9 mouse cellular contexts compared by ENCODE assay signal in the genomic region with DNA sequence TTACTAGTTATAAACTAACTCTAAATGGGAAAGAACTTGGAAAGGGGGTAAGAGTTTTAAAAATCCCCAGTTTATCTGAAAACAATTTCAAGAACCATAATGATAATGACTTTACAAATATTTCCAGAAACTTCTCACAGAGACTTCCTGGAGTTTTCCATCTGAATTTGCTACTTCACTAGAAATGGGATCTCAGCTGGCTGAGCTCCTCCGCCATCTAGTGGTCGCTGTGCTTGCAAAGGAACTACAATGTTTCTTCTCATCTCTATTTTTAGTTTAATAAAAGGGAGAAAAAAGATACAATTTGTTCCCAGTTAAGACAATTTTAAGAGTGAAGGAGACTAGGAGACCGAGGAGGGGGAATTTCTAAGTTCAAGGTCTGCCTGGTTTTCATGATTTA. TPM values are rescaled to one million over a fixed set of nuclear protein-coding genes. Genes with fewer than 3 reads are reported as not detected.
A peak's percentile ranks its signal among the peaks of the same experiment; 100 is the strongest.
DNase-seq lines count a peak whose midpoint lies in the region; ATAC-seq and TF ChIP-seq lines count a peak whose summit lies in the region.
"Had no signal": no experiment of that assay in that cellular context is flagged by ENCODE, and none has a peak within 500 bp of the region (broad histone marks: within the 10 kb centered on the region; RNA-seq: fewer than 3 reads in every experiment).

No protein-coding gene starts in this region.

- no peak for TF ChIP-seq EP300 in liver, embryonic 14.5 days (IDR thresholded peaks at IDR 0.05; ENCODE audit: low read depth)

- H3K27ac ChIP-seq in liver, embryonic 14.5 days = no peak overlapping the region
- H3K27ac ChIP-seq: lung, embryonic 15.5 days had no signal

- DNase-seq in CD4-positive, CD25-positive, alpha-beta regulatory T cell, adult 2 months (ENCODE audit: low read depth, low spot score) = peak; percentile 71
- peak; percentile 58 to 70 for DNase-seq in left cerebral cortex, adult 18-20 months (ENCODE audit: low spot score in 2 of 2)
- DNase-seq in left cerebral cortex, adult 11 months (ENCODE audit: low spot score) = no peak
- DNase-seq in adrenal gland, postnatal 36 days = peak; percentile 67 to 81
- peak; percentile 69 to 81 for DNase-seq in heart, postnatal 14 days
- no peak for DNase-seq in liver, embryonic 14.5 days (ENCODE audit: low read depth in 3 of 3, low spot score in 3 of 3)
- DNase-seq in splenic B cell, adult 2 months (ENCODE audit: low read depth, low spot score) = peak; percentile 65

- intact Hi-C loops in heart, postnatal 14 days (cut with DNase I) = loop anchor here (2.0 to 5.0 kb wide), 2 partner anchors 73 to 340 kb away; no protein-coding TSS in a partner anchor

- ATAC-seq in CD4-positive, CD25-positive, alpha-beta regulatory T cell, adult 4 months = no peak
- ATAC-seq in liver, embryonic 14.5 days (ENCODE audit: insufficient read depth) = no peak

- no peak overlapping the region for H3K4me3 ChIP-seq in liver, embryonic 14.5 days (ENCODE audit: insufficient read depth in 1 of 2, low read depth in 2 of 2, low read length in 2 of 2)
- H3K4me3 ChIP-seq: lung, embryonic 15.5 days had no signal

- H3K36me3 ChIP-seq in liver, embryonic 14.5 days (replicated peaks; ENCODE audit: control insufficient read depth, insufficient read depth, low read depth) = peaks cover 65% of the 10 kb centered on the region
- H3K36me3 ChIP-seq in splenic B cell, adult 2 months (ENCODE audit: control insufficient read depth, insufficient read depth, low read length, poor library complexity, severe bottlenecking) = peaks cover 22% of the 10 kb centered on the region

- H3K4me2 ChIP-seq in liver, embryonic 14.5 days (ENCODE audit: low read depth) = no peak overlapping the region
- H3K4me2 ChIP-seq: lung, embryonic 15.5 days had no signal

- no peaks in the 10 kb centered on the region for H3K4me1 ChIP-seq in liver, embryonic 14.5 days (replicated peaks; ENCODE audit: control insufficient read depth in 2 of 2, insufficient read depth in 2 of 2, low read length in 1 of 2)
- H3K4me1 ChIP-seq: lung, embryonic 15.5 days had no signal

- no peak overlapping the region for H3K9ac ChIP-seq in liver, embryonic 14.5 days (replicated peaks)
- H3K9ac ChIP-seq: lung, embryonic 15.5 days had no signal

- H3K9me3 ChIP-seq in liver, embryonic 14.5 days (ENCODE audit: control insufficient read depth, low read length) = no peaks in the 10 kb centered on the region
- H3K9me3 ChIP-seq: lung, embryonic 15.5 days had no signal

- 22% methylated on average over 3 of the region's 3 CpGs for WGBS in liver, embryonic 14.5 days (ENCODE audit: insufficient replicate concordance)

- peak; percentile 70 for TF ChIP-seq CTCF in liver, embryonic 14.5 days (IDR thresholded peaks at IDR 0.05; ENCODE audit: low read depth)

- H3K27me3 ChIP-seq in liver, embryonic 14.5 days (ENCODE audit: control insufficient read depth, insufficient read depth, low read length) = no peaks in the 10 kb centered on the region
- H3K27me3 ChIP-seq in splenic B cell, adult 2 months (ENCODE audit: control insufficient read depth, insufficient read depth, low read length, poor library complexity, severe bottlenecking) = no peaks in the 10 kb centered on the region
- H3K27me3 ChIP-seq: lung, embryonic 15.5 days had no signal

RNA-seq across cellular contexts. Expression of a gene that starts 13.4 kb away (rescaled TPM):
- 100 to 1,000 TPM; 149 to 199 TPM for polyA plus RNA-seq in CD4-positive, CD25-positive, alpha-beta regulatory T cell, adult 4 months (2017; shearing (Covaris generic))
- total RNA-seq in left cerebral cortex, adult 18-20 months (2021) = 1 to 10 TPM; 4.5 to 4.7 TPM
- 10 to 100 TPM; 22.1 to 26.0 TPM for total RNA-seq in adrenal gland, postnatal 36 days (2021)
- 10 to 100 TPM; 20.8 to 21.5 TPM for total RNA-seq in heart, postnatal 14 days (2021)
- polyA plus RNA-seq in liver, embryonic 14.5 days (2012; rRNA removed) = 6.0 and 9.3 TPM in 2 replicates
- polyA plus RNA-seq in liver, embryonic 14.5 days (2014; fragmentation: Nextera tagmentation; extraction: Ambion mirVana) = 8.7 and 9.9 TPM in 2 replicates

RNA-seq across cellular contexts. Expression of a gene that starts 13.7 kb away (rescaled TPM):
- polyA plus RNA-seq in CD4-positive, CD25-positive, alpha-beta regulatory T cell, adult 4 months (2017; shearing (Covaris generic)) = 10 to 100 TPM; 25.3 to 27.1 TPM
- 10 to 100 TPM; 49.9 to 52.8 TPM for total RNA-seq in left cerebral cortex, adult 18-20 months (2021)
- total RNA-seq in adrenal gland, postnatal 36 days (2021) = 10 to 100 TPM; 39.7 to 42.7 TPM
- total RNA-seq in heart, postnatal 14 days (2021) = 10 to 100 TPM; 19.8 to 21.8 TPM
- polyA plus RNA-seq in liver, embryonic 14.5 days (2012; rRNA removed) = 3.1 and 6.2 TPM in 2 replicates
- 14.2 and 16.8 TPM in 2 replicates for polyA plus RNA-seq in liver, embryonic 14.5 days (2014; fragmentation: Nextera tagmentation; extraction: Ambion mirVana)

RNA-seq across cellular contexts. Expression of a gene that starts 16.0 kb away (rescaled TPM):
- not detected for polyA plus RNA-seq in CD4-positive, CD25-positive, alpha-beta regulatory T cell, adult 4 months (2017; shearing (Covaris generic))
- total RNA-seq in left cerebral cortex, adult 18-20 months (2021) = 1 to 10 TPM in 1 of 2 experiments, under 1 TPM in 1; 0.80 to 1.0 TPM
- under 1 TPM; 0.13 TPM for total RNA-seq in adrenal gland, postnatal 36 days (2021)
- under 1 TPM; 0.31 to 0.41 TPM for total RNA-seq in heart, postnatal 14 days (2021)
- polyA plus RNA-seq in liver, embryonic 14.5 days (2012; rRNA removed) = 1.7 and 2.1 TPM in 2 replicates
- 3.1 and 3.2 TPM in 2 replicates for polyA plus RNA-seq in liver, embryonic 14.5 days (2014; fragmentation: Nextera tagmentation; extraction: Ambion mirVana)

RNA-seq across cellular contexts. Expression of a gene that starts 41.3 kb away (rescaled TPM):
- 1 to 10 TPM in 1 of 2 experiments, under 1 TPM in 1; 0.89 to 1.2 TPM for polyA plus RNA-seq in CD4-positive, CD25-positive, alpha-beta regulatory T cell, adult 4 months (2017; shearing (Covaris generic))
- total RNA-seq in left cerebral cortex, adult 18-20 months (2021) = 10 to 100 TPM; 41.5 to 43.3 TPM
- total RNA-seq in adrenal gland, postnatal 36 days (2021) = 1 to 10 TPM; 7.8 to 9.4 TPM
- 10 to 100 TPM in 1 of 2 experiments, 1 to 10 TPM in 1; 10.0 to 10.9 TPM for total RNA-seq in heart, postnatal 14 days (2021)
- 1.8 and 2.2 TPM in 2 replicates for polyA plus RNA-seq in liver, embryonic 14.5 days (2012; rRNA removed)
- 3.9 and 4.3 TPM in 2 replicates for polyA plus RNA-seq in liver, embryonic 14.5 days (2014; fragmentation: Nextera tagmentation; extraction: Ambion mirVana)

Comparison
In these comparisons a context has a peak if more than half of its experiments do, and no peak if none do; other contexts are left out.
1. DNase-seq: peak in CD4-positive, CD25-positive, alpha-beta regulatory T cell, adult 2 months (single experiment), left cerebral cortex, adult 18-20 months (2 of 2), adrenal gland, postnatal 36 days (2 of 2), heart, postnatal 14 days (2 of 2) and splenic B cell, adult 2 months (single experiment); none in left cerebral cortex, adult 11 months (single experiment) and liver, embryonic 14.5 days (0 of 3).